Mouse (Mus musculus): ENCODE data around the gene Abcd3.

GRCm38 (mm10) chr3:121719701-121720100, 95.4 kb downstream of the Abcd3 start:
- TF ChIP-seq USF1 (IDR thresholded peaks at IDR 0.05; ENCODE audit: low read depth, low read length) (no peak), EP300 (IDR thresholded peaks at IDR 0.05; ENCODE audit: low read depth in 1 of 2, low read length in 2 of 2) (no peak), POLR2AphosphoS2 (IDR thresholded peaks at IDR 0.05; ENCODE audit: low read length) (no peak)

Measured in MEL (cell line).